Comparison of ENCODE assay signal across 8 mouse cellular contexts in genomic region chr16:18411802-18412476, GRCm38 (mm10). TPM values are rescaled to one million over a fixed set of nuclear protein-coding genes. Genes with fewer than 3 reads are reported as not detected.
DNase-seq lines count a peak whose midpoint lies in the region; ATAC-seq and TF ChIP-seq lines count a peak whose summit lies in the region.

No protein-coding gene starts in this region.

- POLR2A ChIA-PET in Patski (lab: Charles Lee): interaction anchor here (1.7 kb wide), 1 partner anchor 12 kb away, joined by 10 read pairs; no protein-coding TSS in a partner anchor

- H3K27me3 ChIP-seq in Patski: no peaks in the 10 kb centered on the region
- no peaks in the 10 kb centered on the region for H3K27me3 ChIP-seq in hindbrain, embryonic 15.5 days

- no peak overlapping the region for H3K9ac ChIP-seq in hindbrain, embryonic 15.5 days

- H3K36me3 ChIP-seq in hindbrain, embryonic 15.5 days: peaks cover 7% of the 10 kb centered on the region; the same call in 1 of the 2 replicates

- H3K4me1 ChIP-seq in hindbrain, embryonic 15.5 days (replicated peaks): peaks cover 37% of the 10 kb centered on the region

- WGBS in hindbrain, embryonic 15.5 days: 80% methylated on average over 12 of the region's 12 CpGs

- no peak overlapping the region for H3K4me2 ChIP-seq in hindbrain, embryonic 15.5 days

- H3K9me3 ChIP-seq in hindbrain, embryonic 15.5 days: no peaks in the 10 kb centered on the region

- DNase-seq in layer of hippocampus, adult 2 months (ENCODE audit: low spot score in 2 of 2): peak in 1 of 2 experiments; percentile 45
- no peak for DNase-seq in layer of hippocampus, adult 8-10 months (ENCODE audit: low spot score in 2 of 2)
- no peak for DNase-seq in Patski (ENCODE audit: low read depth, low spot score)
- peak; percentile 58 to 64 for DNase-seq in cerebellum, postnatal 25 days
- peak; percentile 38 to 52 for DNase-seq in lung, postnatal 4 days
- DNase-seq in right cerebral cortex, postnatal 14 days: no peak
- DNase-seq in spleen, postnatal 10 days (ENCODE audit: low spot score in 2 of 2): no peak

- in situ Hi-C loops in Patski (cut with MboI; ENCODE audit: low pct_unique_long_range_greater_than_20kb): no loop called here

- peak; percentile 27 for ATAC-seq in Patski
- 0 out of 2 replicates have a peak, but pooled peaks have one; percentile 4 for ATAC-seq in hindbrain, embryonic 15.5 days (ENCODE audit: low FRiP score, low read depth)

- CTCF ChIA-PET in Patski (lab: Charles Lee): no interaction called here

- H3K27ac ChIP-seq in layer of hippocampus, adult 2 months: peak overlapping the region; percentile 72
- no peak overlapping the region for H3K27ac ChIP-seq in hindbrain, embryonic 15.5 days (replicated peaks)

- no peak for TF ChIP-seq CTCF in layer of hippocampus, adult 2 months (conservative IDR thresholded peaks at IDR 0.05)
- TF ChIP-seq CTCF in Patski (IDR thresholded peaks at IDR 0.05): no peak

- H3K4me3 ChIP-seq in layer of hippocampus, adult 2 months: no peak overlapping the region
- H3K4me3 ChIP-seq in hindbrain, embryonic 15.5 days: no peak overlapping the region

RNA-seq across cellular contexts. Expression of gene Txnrd2, which starts 14.2 kb away (rescaled TPM):
- total RNA-seq in layer of hippocampus, adult 2 months (2021): 10 to 100 TPM; 19.7 to 21.4 TPM
- 10 to 100 TPM; 19.4 to 24.4 (median 21.0) TPM for total RNA-seq in layer of hippocampus, adult 8-10 months (2022)
- 25.2 TPM for polyA plus RNA-seq in Patski (2021)
- polyA plus RNA-seq in hindbrain, embryonic 15.5 days (2015; fragmentation: Nextera tagmentation; extraction: Ambion mirVana): 31.0 and 31.7 TPM in 2 replicates

RNA-seq across cellular contexts. Expression of gene Comt, which starts 14.7 kb away (rescaled TPM):
- 10 to 100 TPM; 74.6 to 75.1 TPM for total RNA-seq in layer of hippocampus, adult 2 months (2021)
- 10 to 100 TPM; 67.1 to 80.6 (median 76.9) TPM for total RNA-seq in layer of hippocampus, adult 8-10 months (2022)
- 229 TPM for polyA plus RNA-seq in Patski (2021)
- 106 and 113 TPM in 2 replicates for polyA plus RNA-seq in hindbrain, embryonic 15.5 days (2015; fragmentation: Nextera tagmentation; extraction: Ambion mirVana)

Comparison
In these comparisons a context has a peak if more than half of its experiments do, and no peak if none do; other contexts are left out.
1. DNase-seq: peak in cerebellum, postnatal 25 days (2 of 2) and lung, postnatal 4 days (2 of 2); none in layer of hippocampus, adult 8-10 months (0 of 2), Patski (single experiment), right cerebral cortex, postnatal 14 days (single experiment) and spleen, postnatal 10 days (0 of 2).